Mouse (Mus musculus) kidney, embryonic 14.5 days (tissue): ENCODE data around the gene Rtn2. TPM values are rescaled to one million over a fixed set of nuclear protein-coding genes. Genes with fewer than 3 reads are reported as not detected.

Experiments used
- ATAC-seq: fragments of 200-750 bp; cut with Nextera tagmentation; 2 replicates; pipeline ENCODE4 v1.8.0; 2017; ENCODE audit warnings: moderate number of reproducible peaks, mild to moderate bottlenecking, moderate TSS enrichment, moderate library complexity; ENCODE audit not compliant: low FRiP score, low TSS enrichment
- H3K27ac ChIP-seq: fragments of 300-500 bp; sonication (generic); 2 replicates; pipeline ENCODE4 v1.5.1; 2014; ENCODE audit warnings: low read depth, mild to moderate bottlenecking, low read length, moderate library complexity, mixed read lengths
- H3K27me3 ChIP-seq: fragments of 300-500 bp; sonication (generic); 2 replicates; pipeline ENCODE4 v1.6.1; 2014; ENCODE audit warnings: mild to moderate bottlenecking, low read length; ENCODE audit not compliant: control insufficient read depth, insufficient read depth
- H3K36me3 ChIP-seq: fragments of 300-500 bp; sonication (generic); 2 replicates; pipeline ENCODE4 v1.6.1; 2014; ENCODE audit warnings: low read length, mixed read lengths; ENCODE audit not compliant: control insufficient read depth, insufficient read depth
- H3K4me1 ChIP-seq: fragments of 300-500 bp; sonication (generic); 2 replicates; pipeline ENCODE4 v1.6.1; 2014; ENCODE audit warnings: low read length, mixed read lengths; ENCODE audit not compliant: control insufficient read depth, insufficient read depth
- H3K4me2 ChIP-seq: fragments of 300-500 bp; sonication (generic); replicated peaks from 2 replicates; pipeline ENCODE4 v1.6.1; 2014; ENCODE audit warnings: low read depth, mild to moderate bottlenecking, low read length
- H3K4me3 ChIP-seq: fragments of 300-500 bp; sonication (generic); 2 replicates; pipeline ENCODE4 v1.5.1; 2014; ENCODE audit warnings: mild to moderate bottlenecking, low read length
- H3K9ac ChIP-seq: fragments of 300-500 bp; sonication (generic); 2 replicates; pipeline ENCODE4 v1.6.1; 2014; ENCODE audit warnings: low read depth, mild to moderate bottlenecking, low read length, moderate library complexity
- H3K9me3 ChIP-seq: fragments of 300-500 bp; sonication (generic); 2 replicates; pipeline ENCODE4 v1.6.1; 2016; ENCODE audit warnings: low read length; ENCODE audit not compliant: control insufficient read depth
- WGBS: fragments of 180-500 bp; shearing (Covaris S2); extraction: QIAGEN DNeasy Blood & Tissue Kit; methylation state at CpG from one replicate; pipeline ENCODE4 v1.1.7; 2014; 5-methylcytosine and 5-hydroxymethylcytosine counted together
- polyA plus RNA-seq: library from polyadenylated mRNA; unstranded; fragments of >200 nt; fragmentation: Nextera tagmentation; extraction: Ambion mirVana; gene quantifications from 2 replicates; pipeline ENCODE4 v1.2.1, GENCODE M21; 2014

Gene Rtn2
- polyA plus RNA-seq, 1 experiment from 2014 or later = 5.4 TPM

DNA sequence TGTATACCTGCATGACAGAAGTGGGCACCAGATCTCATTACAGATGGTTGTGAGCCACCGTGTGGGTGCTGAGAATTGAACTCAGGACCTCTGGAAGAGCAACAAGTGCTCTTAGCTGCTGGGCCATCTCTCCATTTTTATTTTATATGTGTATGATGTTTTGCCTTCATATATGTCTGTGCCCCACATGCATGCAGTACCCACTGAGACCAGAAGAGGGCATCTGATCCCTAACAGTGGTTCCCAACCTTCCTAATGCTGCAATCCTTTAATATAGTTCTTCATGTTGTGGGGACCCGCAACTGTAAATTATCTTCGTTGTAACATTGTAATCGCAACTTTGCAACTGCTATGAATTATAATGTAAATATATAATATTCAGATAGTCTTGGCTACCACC is 2.3 kb downstream of the Rtn2 start:
- 30% methylated on average over 4 of the region's 4 CpGs for WGBS
- Histone ChIP-seq H3K4me2 (no peak overlapping the region), H3K4me3 (no peak overlapping the region), H3K27ac (no peak overlapping the region), H3K9me3 (no peaks in the 10 kb centered on the region), H3K9ac (no peak overlapping the region), H3K4me1 (0 out of 2 replicates have a peak, but pooled peaks cover 2% of the 10 kb centered on the region), H3K36me3 (no peaks in the 10 kb centered on the region), H3K27me3 (peaks cover 26% of the 10 kb centered on the region)
- ATAC-seq = no peak

DNA sequence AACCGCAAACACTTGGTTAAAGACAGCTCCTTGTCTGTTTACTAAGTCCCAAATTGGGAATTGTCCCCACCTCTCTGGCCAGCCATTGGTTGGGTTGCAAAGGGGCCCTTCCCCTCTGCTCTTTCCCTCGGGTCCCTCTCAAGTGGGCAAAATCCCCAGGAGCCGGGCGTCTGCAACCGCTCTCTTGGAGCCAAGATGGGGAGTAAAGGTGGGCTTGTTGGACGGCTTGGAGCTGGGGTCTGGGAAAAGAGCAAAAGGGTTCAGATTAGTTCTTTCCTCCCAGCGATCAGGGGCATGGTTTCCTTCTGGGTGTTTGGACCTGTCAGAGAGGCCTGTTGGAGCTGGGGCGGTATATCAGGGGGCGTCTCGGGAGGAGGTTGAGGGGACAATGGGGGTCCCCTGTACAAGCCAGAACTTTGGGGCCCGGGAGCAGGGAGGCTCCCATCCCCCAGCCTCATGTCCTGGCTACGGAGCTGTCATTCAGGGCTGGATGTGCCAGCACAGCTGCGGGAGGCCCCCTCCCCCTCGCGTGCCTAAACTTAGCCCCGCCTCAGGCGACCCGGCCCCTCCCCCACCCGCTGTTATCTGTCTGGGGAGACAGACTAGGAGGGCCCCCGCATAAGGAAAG is 8.7 kb downstream of the Rtn2 start:
- H3K4me3 ChIP-seq = peak overlapping the region; percentile 35
- no peaks in the 10 kb centered on the region for H3K27me3 ChIP-seq
- no peak overlapping the region for H3K27ac ChIP-seq
- ATAC-seq = peak; percentile 47; the same call in 1 of the 2 replicates
- no peaks in the 10 kb centered on the region for H3K9me3 ChIP-seq
- WGBS = 1% methylated on average over 20 of the region's 20 CpGs
- 0 out of 2 replicates have a peak, but pooled peaks cover 4% of the 10 kb centered on the region for H3K4me1 ChIP-seq
- no peaks in the 10 kb centered on the region for H3K36me3 ChIP-seq
- peak overlapping the region; percentile 58 for H3K4me2 ChIP-seq
- peak overlapping the region; percentile 44; the same call in 1 of the 2 replicates for H3K9ac ChIP-seq

DNA sequence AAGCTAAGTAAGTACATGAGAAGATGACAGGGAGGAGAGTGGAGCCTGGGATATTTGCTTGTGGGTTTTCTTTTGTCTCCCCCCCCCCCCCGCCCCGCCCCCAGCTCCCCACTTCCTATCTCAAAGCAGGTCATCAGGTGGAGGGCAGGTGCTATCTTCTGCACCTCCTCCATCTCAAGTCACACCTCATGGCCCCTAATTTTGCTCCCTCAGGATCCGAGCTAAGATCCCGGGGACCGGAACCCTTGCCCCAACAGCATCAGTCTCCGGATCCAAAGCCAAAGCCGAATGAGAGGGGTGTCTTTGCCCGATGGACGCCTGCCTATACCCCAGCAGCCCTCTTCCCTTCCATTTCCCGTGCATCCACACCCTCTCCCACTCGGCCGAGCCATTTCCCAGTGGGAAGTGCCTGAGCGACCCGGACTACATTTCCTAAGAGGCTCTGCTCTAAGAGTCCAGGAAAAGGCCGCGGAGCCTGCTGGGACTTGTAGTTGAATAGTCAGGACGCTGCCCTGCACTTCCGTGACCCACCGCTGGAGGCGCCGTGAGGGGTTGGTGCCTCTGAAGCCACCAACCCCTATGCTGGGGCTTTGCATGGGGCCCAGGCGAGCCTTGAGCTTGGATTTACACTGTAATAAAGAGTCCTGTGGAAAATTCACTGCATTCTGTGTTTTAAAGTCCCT is 13.2 kb downstream of the Rtn2 start:
- ATAC-seq = peak; percentile 88
- 0 out of 2 replicates have a peak, but pooled peaks cover 4% of the 10 kb centered on the region for H3K4me1 ChIP-seq
- peak overlapping the region; percentile 32; the same call in 1 of the 2 replicates for H3K9ac ChIP-seq
- 12% methylated on average over 20 of the region's 22 CpGs for WGBS
- H3K36me3 ChIP-seq = no peaks in the 10 kb centered on the region
- H3K27me3 ChIP-seq = no peaks in the 10 kb centered on the region
- H3K27ac ChIP-seq = no peak overlapping the region
- peak overlapping the region; percentile 37 for H3K4me2 ChIP-seq
- H3K4me3 ChIP-seq = peak overlapping the region; percentile 20
- no peaks in the 10 kb centered on the region for H3K9me3 ChIP-seq

DNA sequence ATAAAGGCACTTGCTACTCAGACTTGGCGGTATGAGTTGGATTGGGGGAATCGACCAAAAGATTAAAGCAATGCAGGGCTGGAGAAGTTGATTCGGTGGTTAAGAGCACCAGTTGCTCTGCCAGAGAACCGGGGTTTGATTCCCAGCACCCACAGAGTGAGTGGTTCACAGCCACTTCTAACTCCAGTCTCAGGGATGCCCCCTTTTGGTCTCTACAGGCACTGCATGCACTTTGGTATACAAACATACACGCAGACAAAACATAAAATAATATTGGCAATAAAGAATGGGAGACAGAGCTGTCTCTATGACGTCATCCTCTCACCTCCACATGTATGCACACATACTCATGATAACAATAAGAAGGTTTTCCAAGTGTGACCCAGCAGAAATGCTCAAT is 14.6 kb downstream of the Rtn2 start:
- Histone ChIP-seq H3K27ac (no peak overlapping the region), H3K4me2 (no peak overlapping the region), H3K27me3 (peaks cover 7% of the 10 kb centered on the region), H3K9me3 (no peaks in the 10 kb centered on the region), H3K4me1 (no peaks in the 10 kb centered on the region), H3K4me3 (no peak overlapping the region), H3K9ac (no peak overlapping the region), H3K36me3 (no peaks in the 10 kb centered on the region)
- no peak for ATAC-seq
- WGBS = 87% methylated on average over 6 of the region's 6 CpGs

DNA sequence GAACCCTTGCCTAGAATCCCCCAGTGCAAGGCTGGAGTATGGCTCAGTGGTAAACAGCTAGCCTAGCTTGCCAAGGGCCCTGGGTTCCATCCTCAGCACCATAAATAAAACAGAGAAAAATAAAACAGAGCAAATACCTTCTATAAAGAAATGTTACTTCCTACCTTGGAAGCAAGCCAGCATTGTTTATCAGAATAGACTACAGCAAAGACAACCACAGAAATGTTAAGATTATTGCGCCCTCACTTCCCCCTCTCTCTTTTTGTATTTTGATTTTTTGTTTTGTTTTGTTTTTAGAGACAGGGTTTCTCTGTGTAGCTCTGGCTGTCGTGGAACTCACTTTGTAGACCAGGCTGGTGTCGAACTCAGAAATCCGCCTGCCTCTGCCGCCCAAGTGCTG is 15.4 kb downstream of the Rtn2 start:
- H3K9ac ChIP-seq = no peak overlapping the region
- no peaks in the 10 kb centered on the region for H3K4me1 ChIP-seq
- no peak overlapping the region for H3K27ac ChIP-seq
- H3K27me3 ChIP-seq = peaks cover 15% of the 10 kb centered on the region
- H3K4me2 ChIP-seq = no peak overlapping the region
- H3K36me3 ChIP-seq = no peaks in the 10 kb centered on the region
- 87% methylated on average over 5 of the region's 5 CpGs for WGBS
- no peak for ATAC-seq
- no peaks in the 10 kb centered on the region for H3K9me3 ChIP-seq
- H3K4me3 ChIP-seq = no peak overlapping the region

DNA sequence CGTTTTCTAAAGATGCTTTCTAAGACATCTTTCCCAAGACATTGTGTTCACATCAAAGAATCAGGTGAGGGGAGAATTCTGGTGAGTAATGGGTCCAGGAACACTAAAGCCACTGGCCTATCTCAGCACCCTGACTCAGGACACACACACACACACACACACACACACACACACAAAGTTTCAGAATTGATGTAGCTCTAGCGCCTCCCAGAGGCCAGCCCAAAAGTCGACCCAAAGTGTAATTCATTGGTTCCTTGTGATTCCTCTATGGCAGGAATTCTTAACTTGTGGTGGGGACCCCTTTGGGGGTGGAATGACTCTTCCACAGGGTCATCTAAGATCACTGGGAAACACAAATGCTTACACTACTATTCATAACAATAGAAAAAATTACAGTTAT is 16.8 kb downstream of the Rtn2 start:
- Histone ChIP-seq H3K4me1 (no peaks in the 10 kb centered on the region), H3K9me3 (no peaks in the 10 kb centered on the region), H3K27ac (no peak overlapping the region), H3K4me3 (no peak overlapping the region), H3K27me3 (peaks cover 28% of the 10 kb centered on the region), H3K9ac (no peak overlapping the region), H3K36me3 (no peaks in the 10 kb centered on the region), H3K4me2 (no peak overlapping the region)
- no peak for ATAC-seq
- 22% methylated on average over 3 of the region's 3 CpGs for WGBS

DNA sequence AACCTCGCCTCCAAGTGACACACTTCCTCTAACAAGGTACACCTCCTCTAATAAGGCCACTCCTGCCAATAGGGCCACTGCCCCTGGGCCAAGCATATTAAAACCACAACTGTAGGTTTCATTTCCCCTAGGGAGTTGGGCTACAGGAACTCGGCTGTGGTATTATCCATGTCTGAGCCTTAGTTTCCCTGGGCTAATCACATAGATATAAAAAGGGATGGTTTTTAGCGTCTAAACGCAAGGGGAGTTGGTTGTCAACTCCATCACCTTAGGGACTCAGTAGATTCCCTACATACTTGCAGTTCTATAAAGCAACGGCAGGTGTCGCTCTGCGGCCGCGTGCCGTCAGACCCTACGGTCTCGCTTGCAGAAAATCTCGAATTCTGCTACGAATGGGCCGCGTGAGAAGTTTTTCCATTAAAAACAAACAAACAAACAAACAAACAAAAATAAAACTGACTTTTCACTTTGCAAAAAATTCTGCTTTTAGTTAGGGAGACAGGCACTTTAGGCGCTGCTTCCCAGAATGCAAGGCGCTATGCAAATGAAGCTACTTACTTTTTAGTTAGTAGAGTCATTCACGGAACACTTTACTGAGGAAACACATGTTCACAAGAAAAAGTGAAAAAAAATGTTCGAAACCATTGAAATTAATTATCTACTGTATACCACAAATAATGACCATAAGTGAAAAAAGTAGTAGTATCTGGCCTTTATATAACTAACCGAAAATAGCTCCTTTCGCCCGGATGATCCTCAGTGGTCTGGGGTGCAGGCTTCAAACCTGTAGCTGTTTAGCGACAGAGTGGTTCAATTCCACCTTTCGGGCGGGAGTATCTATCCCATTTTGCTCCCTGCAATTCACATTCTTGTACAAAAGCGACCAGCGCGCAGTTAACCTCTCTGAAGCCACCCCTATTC is 18.3 kb downstream of the Rtn2 start:
- H3K9me3 ChIP-seq = no peaks in the 10 kb centered on the region
- H3K9ac ChIP-seq = peak overlapping the region; percentile 28
- no peak overlapping the region for H3K27ac ChIP-seq
- peaks cover 44% of the 10 kb centered on the region for H3K27me3 ChIP-seq
- H3K4me1 ChIP-seq = no peaks in the 10 kb centered on the region; the same call in 1 of the 2 replicates
- peak overlapping the region; percentile 41 for H3K4me2 ChIP-seq
- peak overlapping the region; percentile 43 for H3K4me3 ChIP-seq
- ATAC-seq = peak; percentile 83
- H3K36me3 ChIP-seq = no peaks in the 10 kb centered on the region
- WGBS = under 1% methylated on average over 29 of the region's 29 CpGs

DNA sequence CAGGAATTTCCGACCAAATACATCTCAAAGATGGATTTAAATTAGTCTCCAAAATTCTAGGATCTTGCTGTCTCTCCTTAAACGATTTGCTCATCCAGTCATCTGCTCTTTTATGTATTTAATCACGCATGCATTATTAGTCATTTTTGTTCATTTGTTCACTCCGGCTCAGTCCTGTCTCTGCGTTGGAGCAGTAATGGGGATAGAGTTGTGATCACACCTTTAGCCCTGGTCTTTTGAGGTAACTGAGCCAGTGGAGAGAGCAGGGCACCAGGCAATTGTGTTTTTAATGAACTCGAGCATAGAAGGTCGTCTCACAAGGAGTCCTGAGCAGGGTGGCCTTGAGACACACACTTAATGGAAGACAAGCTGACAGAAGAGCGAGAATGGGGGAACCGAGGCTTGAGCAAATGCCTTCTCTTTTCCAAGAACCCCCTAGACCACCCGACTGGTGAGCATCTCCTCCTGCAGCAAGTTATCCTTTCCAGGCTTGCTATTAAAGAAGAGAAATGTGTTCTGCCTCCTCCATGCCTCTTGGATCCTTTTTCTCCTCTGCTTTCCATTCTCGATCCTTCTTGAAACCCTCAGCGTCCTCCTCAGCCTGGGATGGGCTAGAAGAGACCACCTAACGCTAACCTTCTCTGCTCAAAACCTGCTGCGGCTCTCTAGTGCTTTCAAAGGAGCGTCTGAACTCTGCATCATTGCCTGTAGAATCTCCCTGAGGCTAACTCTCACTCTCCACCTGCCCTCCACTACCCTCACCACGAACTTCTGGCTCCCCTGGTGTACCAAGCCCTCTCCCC is 19.2 kb downstream of the Rtn2 start:
- ATAC-seq = no peak
- 11% methylated on average over 16 of the region's 16 CpGs for WGBS
- Histone ChIP-seq H3K9me3 (no peaks in the 10 kb centered on the region), H3K4me3 (peak overlapping the region; percentile 43), H3K27ac (no peak overlapping the region), H3K4me1 (no peaks in the 10 kb centered on the region; the same call in 1 of the 2 replicates), H3K4me2 (peak overlapping the region; percentile 41), H3K27me3 (peaks cover 53% of the 10 kb centered on the region), H3K36me3 (no peaks in the 10 kb centered on the region), H3K9ac (no peak overlapping the region; the same call in 1 of the 2 replicates)
